Mouse (Mus musculus) small intestine, adult 2 months (tissue): ENCODE measurements around the gene Stom.

Experiments
- CTCF ChIP-seq: fragments of 200-500 bp; IDR thresholded peaks from 2 replicates; pipeline ENCODE4 v1.5.1; 2012; ENCODE audit warnings: low read depth, mild to moderate bottlenecking, control low read depth, inconsistent platforms, low read length, moderate library complexity, mixed read lengths; ENCODE audit not compliant: insufficient replicate concordance, insufficient read length; ENCODE audit errors: extremely low read depth
- POLR2A ChIP-seq: fragments of 200-500 bp; IDR thresholded peaks from 2 replicates; pipeline ENCODE4 v1.6.1; 2012; ENCODE audit warnings: low read depth, mild to moderate bottlenecking, control low read depth, inconsistent platforms, low read length, moderate library complexity

DNA sequence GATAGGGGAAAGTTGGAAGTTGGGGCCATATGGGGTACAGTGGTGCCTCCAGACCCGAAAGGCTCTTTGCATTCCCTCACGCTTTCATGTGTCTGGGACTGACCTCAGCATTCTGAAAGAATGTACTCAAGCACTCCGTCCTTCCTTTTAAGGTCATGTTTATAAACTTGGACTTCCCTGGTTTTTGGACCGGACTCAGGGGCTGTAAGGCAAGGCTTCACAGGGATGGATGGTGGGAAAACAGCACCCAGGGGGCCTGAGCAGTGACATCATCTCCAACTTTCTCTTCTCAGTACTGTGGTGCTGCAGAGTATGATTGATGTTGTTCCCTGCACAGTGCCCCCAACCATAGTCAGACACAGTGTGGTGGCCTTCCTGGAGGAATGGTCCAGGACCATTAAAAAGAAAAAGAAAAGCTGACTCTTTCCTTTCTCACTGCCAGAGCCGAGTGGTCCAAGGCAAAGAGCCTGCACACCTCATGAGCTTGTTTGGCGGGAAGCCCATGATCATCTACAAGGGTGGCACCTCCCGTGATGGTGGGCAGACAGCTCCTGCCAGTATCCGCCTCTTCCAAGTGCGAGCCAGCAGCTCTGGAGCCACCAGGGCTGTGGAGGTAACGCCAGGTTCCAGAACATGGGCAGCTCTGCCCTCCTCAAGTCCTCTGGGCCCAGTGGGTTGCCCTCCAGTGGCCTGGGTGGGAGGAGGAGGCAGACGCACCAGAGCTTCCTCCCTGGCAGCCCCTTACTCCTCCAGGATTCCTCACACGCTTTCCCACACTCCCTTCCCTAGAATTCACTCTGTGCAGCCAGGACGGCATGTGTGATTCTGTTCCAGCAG lies 34.5 kb downstream of the Stom start:
- no peak for TF ChIP-seq CTCF
- no peak for TF ChIP-seq POLR2A
